Mouse (Mus musculus): ENCODE measurements at regions not wholly inside any gene's neighbourhood (a gene's known extent, or its start where the extent isn't known, plus 50 kb on each side); places are given as distances from the start of the nearest gene placed in this dataset.

GRCm38 (mm10) chr4:10048770-10049169 is 825.5 kb upstream of the 2610301B20Rik start:
- TF ChIP-seq CTCF (IDR thresholded peaks at IDR 0.05; ENCODE audit: borderline replicate concordance, insufficient read depth, low read depth, low read length) (no peak), POLR2A (IDR thresholded peaks at IDR 0.05; ENCODE audit: borderline replicate concordance, insufficient read depth, low read length) (no peak)

Data from cerebellum, adult 2 months (tissue).